Mouse (Mus musculus) MEL (cell line): ENCODE measurements around the gene Cstf2t. TPM values are rescaled to one million over a fixed set of nuclear protein-coding genes. Genes with fewer than 3 reads are reported as not detected.

ENCODE experiments used
- DNase-seq: peaks from one replicate; pipeline ENCODE4 v3.0.0; 2011; ENCODE audit warnings: low read depth, low spot score
- H3K27ac ChIP-seq: 2 replicates; pipeline ENCODE4 v1.5.1; 2012; ENCODE audit warnings: low read depth, mild to moderate bottlenecking, control low read depth, low read length, moderate library complexity; ENCODE audit not compliant: control insufficient read depth
- H3K27me3 ChIP-seq, 2 experiments: fragments of 150-350 bp in 1 of 2; sonication (generic) in 1 of 2; 2 replicates each; pipeline ENCODE4 v1.6.1; 2012; ENCODE audit warnings: low read length in 2 of 2, mild to moderate bottlenecking in 2 of 2, improper control_type of control experiment in 1 of 2, moderate library complexity in 1 of 2; ENCODE audit not compliant: insufficient read depth in 2 of 2, control insufficient read depth in 1 of 2
- H3K36me3 ChIP-seq, 2 experiments: 2 replicates each; pipeline ENCODE4 v1.6.1; 2012 to 2014; ENCODE audit warnings: low read length in 2 of 2, improper control_type of control experiment in 1 of 2, inconsistent platforms in 1 of 2, mild to moderate bottlenecking in 1 of 2; ENCODE audit not compliant: insufficient read depth in 2 of 2, control insufficient read depth in 1 of 2
- H3K4me1 ChIP-seq, 2 experiments: fragments of 150-350 bp in 1 of 2; sonication (generic) in 1 of 2; 2 replicates each; pipeline ENCODE4 v1.6.1; 2012; ENCODE audit warnings: low read length in 2 of 2, improper control_type of control experiment in 1 of 2, mild to moderate bottlenecking in 1 of 2; ENCODE audit not compliant: insufficient read depth in 2 of 2, control insufficient read depth in 1 of 2
- H3K4me3 ChIP-seq, 2 experiments: fragments of 150-350 bp in 1 of 2; sonication (generic) in 1 of 2; 2 replicates each; pipeline ENCODE4 v1.5.1; 2012; ENCODE audit warnings: low read depth in 2 of 2, low read length in 2 of 2, mild to moderate bottlenecking in 2 of 2, moderate library complexity in 2 of 2, control low read depth in 1 of 2, improper control_type of control experiment in 1 of 2; ENCODE audit not compliant: control insufficient read depth in 1 of 2, insufficient read depth in 1 of 2
- H3K79me2 ChIP-seq: 2 replicates; pipeline ENCODE4 v1.6.1; 2012; ENCODE audit warnings: mild to moderate bottlenecking, low read length, moderate library complexity; ENCODE audit not compliant: control insufficient read depth, poor library complexity, insufficient read depth
- H3K9ac ChIP-seq: 2 replicates; pipeline ENCODE4 v1.6.1; 2012; ENCODE audit warnings: low read depth, mild to moderate bottlenecking, control low read depth, low read length, moderate library complexity; ENCODE audit not compliant: control insufficient read depth, poor library complexity, severe bottlenecking
- H3K9me3 ChIP-seq: fragments of 150-350 bp; sonication (generic); replicated peaks from 2 replicates; pipeline ENCODE4 v1.6.1; 2012; ENCODE audit warnings: mild to moderate bottlenecking, low read length, improper control_type of control experiment, moderate library complexity; ENCODE audit not compliant: insufficient read depth
- CTCF ChIP-seq, 3 experiments: IDR thresholded peaks in 2 of 3; conservative IDR thresholded peaks in 1 of 3; 2 replicates each; pipeline ENCODE4 v1.5.1; 2011 to 2012; ENCODE audit warnings: low read length in 3 of 3, low read depth in 2 of 3, mild to moderate bottlenecking in 2 of 3, improper control_type of control experiment in 1 of 3, inconsistent platforms in 1 of 3, mixed read lengths in 1 of 3, moderate library complexity in 1 of 3; ENCODE audit not compliant: control insufficient read depth in 1 of 3, insufficient read depth in 1 of 3, poor library complexity in 1 of 3, severe bottlenecking in 1 of 3
- GABPA ChIP-seq: IDR thresholded peaks from 2 replicates; pipeline ENCODE4 v1.6.1; 2012; ENCODE audit warnings: low read depth, mild to moderate bottlenecking, inconsistent platforms, low read length, improper control_type of control experiment, moderate library complexity
- JUND ChIP-seq: IDR thresholded peaks from 2 replicates; pipeline ENCODE4 v1.6.1; 2011; ENCODE audit warnings: low read depth, mild to moderate bottlenecking, improper control_type of control experiment, low read length
- KAT2A ChIP-seq: conservative IDR thresholded peaks from 2 replicates; pipeline ENCODE4 v1.6.1; 2012; ENCODE audit warnings: low read depth, low read length, improper control_type of control experiment, inconsistent platforms
- MEF2A ChIP-seq: IDR thresholded peaks from 2 replicates; pipeline ENCODE4 v1.6.1; 2014; ENCODE audit warnings: low read depth, mild to moderate bottlenecking, inconsistent platforms, low read length, improper control_type of control experiment; ENCODE audit not compliant: poor library complexity, insufficient replicate concordance, severe bottlenecking; ENCODE audit errors: extremely low read depth
- MXI1 ChIP-seq: IDR thresholded peaks from 2 replicates; pipeline ENCODE4 v1.6.1; 2011; ENCODE audit warnings: mild to moderate bottlenecking, low read depth, low read length, improper control_type of control experiment
- MYB ChIP-seq: IDR thresholded peaks from 2 replicates; pipeline ENCODE4 v1.6.1; 2011; ENCODE audit warnings: mild to moderate bottlenecking, low read depth, low read length, improper control_type of control experiment
- NELFE ChIP-seq: IDR thresholded peaks from 2 replicates; pipeline ENCODE4 v1.6.1; 2011; ENCODE audit warnings: low read depth, low read length, improper control_type of control experiment
- POLR2AphosphoS2 ChIP-seq: IDR thresholded peaks from 2 replicates; pipeline ENCODE4 v1.6.1; 2011; ENCODE audit warnings: low read length, improper control_type of control experiment
- POLR2AphosphoS5 ChIP-seq: IDR thresholded peaks from 2 replicates; pipeline ENCODE4 v1.6.1; 2012; ENCODE audit warnings: low read depth, borderline replicate concordance, mild to moderate bottlenecking, inconsistent platforms, low read length, moderate library complexity, mixed read lengths
- RAD21 ChIP-seq: IDR thresholded peaks from 2 replicates; pipeline ENCODE4 v1.6.1; 2011; ENCODE audit warnings: mild to moderate bottlenecking, low read depth, low read length, improper control_type of control experiment
- SMC3 ChIP-seq: IDR thresholded peaks from 2 replicates; pipeline ENCODE4 v1.6.1; 2011; ENCODE audit warnings: low read depth, low read length, improper control_type of control experiment
- TAL1 ChIP-seq: IDR thresholded peaks from 2 replicates; pipeline ENCODE4 v1.6.1; 2012; ENCODE audit warnings: mild to moderate bottlenecking, inconsistent platforms, low read length, moderate library complexity, mixed read lengths
- TBP ChIP-seq: IDR thresholded peaks from 2 replicates; pipeline ENCODE4 v1.8.0; 2011; ENCODE audit warnings: low read depth, low read length, improper control_type of control experiment
- TCF12 ChIP-seq: IDR thresholded peaks from 2 replicates; pipeline ENCODE4 v1.6.1; 2014; ENCODE audit warnings: low read depth, mild to moderate bottlenecking, inconsistent platforms, low read length, improper control_type of control experiment, moderate library complexity
- UBTF ChIP-seq: IDR thresholded peaks from 2 replicates; pipeline ENCODE4 v1.6.1; 2012; ENCODE audit warnings: low read depth, mild to moderate bottlenecking, inconsistent platforms, low read length, improper control_type of control experiment, moderate library complexity, borderline replicate concordance; ENCODE audit not compliant: insufficient read depth
- USF2 ChIP-seq, 2 experiments: IDR thresholded peaks; 2 replicates each; pipeline ENCODE4 v1.6.1; 2011 to 2012; ENCODE audit warnings: improper control_type of control experiment in 2 of 2, low read length in 2 of 2, borderline replicate concordance in 1 of 2, inconsistent platforms in 1 of 2, low read depth in 1 of 2, mild to moderate bottlenecking in 1 of 2; ENCODE audit not compliant: insufficient read depth in 1 of 2
- ZKSCAN1 ChIP-seq: IDR thresholded peaks from 2 replicates; pipeline ENCODE4 v1.6.1; 2012; ENCODE audit warnings: low read depth, mild to moderate bottlenecking, inconsistent platforms, low read length, improper control_type of control experiment, moderate library complexity
- ZMIZ1 ChIP-seq: IDR thresholded peaks from 2 replicates; pipeline ENCODE4 v1.6.1; 2012; ENCODE audit warnings: low read depth, mild to moderate bottlenecking, inconsistent platforms, low read length, improper control_type of control experiment, moderate library complexity
- polyA plus RNA-seq, 2 experiments: library from polyadenylated mRNA; stranded (reverse) in 1 of 2; unstranded in 1 of 2; fragments of >175 nt in 1 of 2; fragments of >200 nt in 1 of 2; gene quantifications; 2 replicates each; pipeline versions ENCODE4 v1.2.1 to v1.2.4; 2012; ENCODE audit warnings: low replicate concordance in 2 of 2, low read depth in 1 of 2; ENCODE audit not compliant: insufficient read length in 2 of 2, insufficient read depth in 1 of 2, missing spikeins in 1 of 2
- total RNA-seq: library from RNA; depleted of rRNA; stranded (reverse); fragments of 300-350 nt; gene quantifications from 2 replicates; pipeline ENCODE4 v1.2.3, GENCODE M21; 2012

Cstf2t gene
- total and polyA plus RNA-seq, 3 experiments, result not detected

GRCm38 (mm10) chr19:31124628-31125027 is 42.0 kb downstream of the Cstf2t start:
- Histone ChIP-seq H3K4me3 (no peak overlapping the region), H3K79me2 (no peaks in the 10 kb centered on the region), H3K27me3 (no peaks in the 10 kb centered on the region), H3K4me1 (no peaks in the 10 kb centered on the region), H3K9ac (no peak overlapping the region), H3K27ac (no peak overlapping the region), H3K36me3 (no peaks in the 10 kb centered on the region), H3K9me3 (no peaks in the 10 kb centered on the region)
- TF ChIP-seq POLR2AphosphoS2 (no peak), SMC3 (no peak), GABPA (no peak), NELFE (no peak), TCF12 (no peak), USF2 (IDR thresholded peaks at IDR 0.05; ENCODE audit: borderline replicate concordance in 1 of 2, insufficient read depth in 1 of 2, low read depth in 1 of 2, low read length in 2 of 2) (no peak), MYB (no peak)
- TF ChIP-seq, all 39 proteins: peak for 0
- DNase-seq, result no peak

GRCm38 (mm10) chr19:31132614-31133013 is 50.0 kb downstream of the Cstf2t start:
- H3K9me3 ChIP-seq, result no peaks in the 10 kb centered on the region
- H3K4me3 ChIP-seq, result no peak overlapping the region
- no peak for TF ChIP-seq SMC3
- TF ChIP-seq CTCF (IDR thresholded peaks at IDR 0.05 in 2 of 3, conservative IDR thresholded peaks at IDR 0.05 in 1 of 3; ENCODE audit: control insufficient read depth in 1 of 3, insufficient read depth in 1 of 3, low read depth in 2 of 3, low read length in 3 of 3, poor library complexity in 1 of 3, severe bottlenecking in 1 of 3), result no peak
- TF ChIP-seq MYB, result no peak
- TF ChIP-seq ZKSCAN1, result no peak
- no peak for TF ChIP-seq POLR2AphosphoS2
- TF ChIP-seq KAT2A, result no peak
- TF ChIP-seq RAD21, result no peak
- TF ChIP-seq UBTF, result no peak
- TF ChIP-seq NELFE, result no peak
- no peak for TF ChIP-seq POLR2AphosphoS5
- TF ChIP-seq MXI1, result no peak
- no peak for TF ChIP-seq ZMIZ1
- no peak for TF ChIP-seq JUND
- no peak for TF ChIP-seq MEF2A
- TF ChIP-seq TAL1, result no peak
- TF ChIP-seq TBP, result no peak
- H3K4me1 ChIP-seq, result no peaks in the 10 kb centered on the region
- no peaks in the 10 kb centered on the region for H3K79me2 ChIP-seq
- no peak overlapping the region for H3K9ac ChIP-seq
- H3K27ac ChIP-seq, result no peak overlapping the region
- DNase-seq, result no peak
- no peaks in the 10 kb centered on the region for H3K36me3 ChIP-seq
- H3K27me3 ChIP-seq, result no peaks in the 10 kb centered on the region
